Mouse (Mus musculus) lung, postnatal 14 days (tissue): Measurements from ENCODE around the gene Fdxacb1.

Experiments used
- DNase-seq: peaks from one replicate; pipeline ENCODE4 v3.0.0; 2021

The Fdxacb1 gene

GRCm38 (mm10) chr9:50809146-50809545 lies 41.1 kb downstream of the Fdxacb1 start:
- DNase-seq, result no peak

GRCm38 (mm10) chr9:50811187-50811586 lies 43.2 kb downstream of the Fdxacb1 start:
- DNase-seq, result no peak

DNA sequence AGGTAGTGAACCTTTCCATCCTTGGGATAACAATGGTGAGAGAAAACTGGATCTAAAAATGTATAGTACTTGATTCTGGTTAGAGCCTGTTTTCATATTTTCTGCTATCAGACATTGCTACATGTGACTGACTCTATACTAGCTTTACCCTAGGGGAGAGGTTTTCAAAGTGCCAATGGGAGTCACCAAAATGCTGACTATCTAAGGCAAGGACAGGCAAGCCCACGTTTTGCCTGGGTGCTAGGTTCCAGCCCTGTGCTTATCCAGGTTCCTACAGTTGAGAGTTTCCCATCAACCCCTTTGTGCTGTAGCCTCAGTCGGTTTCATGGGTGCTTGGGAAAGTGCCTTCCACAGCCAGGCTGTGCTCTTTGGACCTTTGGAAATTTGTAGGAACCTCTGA lies 43.7 kb downstream of the Fdxacb1 start:
- no peak for DNase-seq

DNA sequence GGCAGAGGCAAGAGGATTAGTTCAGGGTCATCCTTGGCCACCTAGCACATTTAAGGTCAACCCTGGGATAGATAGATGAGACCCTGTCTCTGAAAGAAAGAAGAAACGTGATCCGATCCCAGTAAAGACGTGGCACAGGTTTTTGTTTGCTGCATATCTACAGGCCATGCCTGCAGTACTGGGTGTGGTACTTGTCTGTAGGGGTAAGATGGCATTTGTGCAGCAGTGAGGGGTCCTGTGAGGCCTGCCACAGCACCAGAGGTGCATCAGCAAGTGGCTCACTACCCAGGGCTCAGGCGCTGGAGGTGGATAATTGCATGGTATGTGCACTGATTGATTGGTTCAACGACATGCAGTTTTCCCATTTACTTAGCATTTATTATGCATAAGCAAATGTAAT lies 45.8 kb downstream of the Fdxacb1 start:
- DNase-seq, result no peak

DNA sequence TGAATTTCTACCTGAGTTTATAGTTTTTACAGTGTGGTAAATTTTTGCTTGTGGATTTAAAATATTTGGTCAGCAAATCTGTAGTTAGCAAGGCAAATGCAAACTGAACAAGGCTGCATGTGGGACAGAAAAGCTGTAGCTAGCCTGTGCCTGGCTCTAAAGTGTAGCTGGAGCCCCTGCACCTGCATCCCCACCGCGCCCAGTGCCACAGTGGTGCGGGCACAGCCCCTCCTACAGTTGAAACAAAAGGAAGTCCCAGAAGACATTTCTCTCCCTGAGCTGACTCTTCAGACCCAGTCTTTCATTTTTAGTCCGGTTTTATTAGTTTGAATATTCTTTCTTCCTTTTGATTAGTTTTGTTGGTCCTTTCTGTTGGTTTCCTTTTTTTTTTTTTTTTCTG lies 47.6 kb downstream of the Fdxacb1 start:
- no peak for DNase-seq

GRCm38 (mm10) chr9:50816512-50816911 lies 48.5 kb downstream of the Fdxacb1 start:
- no peak for DNase-seq

DNA sequence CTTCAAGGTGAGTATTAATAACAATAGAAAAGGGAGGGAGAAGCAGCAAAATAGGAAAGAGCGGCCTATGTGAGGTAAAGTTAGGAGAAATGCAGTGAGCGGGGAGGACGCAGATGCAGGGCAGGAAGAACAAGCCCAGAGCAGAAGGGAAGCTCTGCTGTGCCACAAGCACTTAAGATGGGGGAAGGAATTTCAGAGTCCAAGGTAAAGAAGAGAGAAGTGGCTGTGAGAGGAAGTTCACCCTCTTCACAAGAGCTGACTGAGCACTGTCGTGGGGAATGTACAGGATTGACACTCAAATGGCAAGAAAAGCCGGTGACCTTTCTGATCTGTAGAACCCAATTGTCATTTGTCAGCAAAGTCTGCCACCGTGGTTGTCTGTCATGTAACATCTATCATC lies 50.0 kb downstream of the Fdxacb1 start:
- DNase-seq, result no peak

GRCm38 (mm10) chr9:50819716-50820115 lies 51.7 kb downstream of the Fdxacb1 start:
- DNase-seq, result no peak

DNA sequence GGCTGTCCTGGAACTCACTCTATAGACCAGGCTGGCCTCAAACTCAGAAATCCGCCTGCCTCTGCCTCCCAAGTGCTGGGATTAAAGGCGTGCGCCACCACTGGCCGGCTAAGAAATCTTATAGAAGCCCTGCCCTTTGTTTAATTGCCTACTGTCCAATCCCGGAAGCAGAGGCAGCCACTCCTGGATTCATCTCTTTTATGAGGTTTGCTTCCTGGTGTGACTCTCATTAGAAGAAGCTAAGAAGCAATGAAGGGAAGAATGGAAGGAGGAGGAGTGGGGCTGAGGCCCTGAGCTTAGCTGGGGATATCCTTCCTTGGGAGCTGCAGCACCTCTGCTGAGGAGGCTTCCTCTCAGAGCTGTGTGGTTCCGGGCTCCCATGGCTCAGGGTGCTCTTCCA lies 53.6 kb downstream of the Fdxacb1 start:
- DNase-seq, result no peak

DNA sequence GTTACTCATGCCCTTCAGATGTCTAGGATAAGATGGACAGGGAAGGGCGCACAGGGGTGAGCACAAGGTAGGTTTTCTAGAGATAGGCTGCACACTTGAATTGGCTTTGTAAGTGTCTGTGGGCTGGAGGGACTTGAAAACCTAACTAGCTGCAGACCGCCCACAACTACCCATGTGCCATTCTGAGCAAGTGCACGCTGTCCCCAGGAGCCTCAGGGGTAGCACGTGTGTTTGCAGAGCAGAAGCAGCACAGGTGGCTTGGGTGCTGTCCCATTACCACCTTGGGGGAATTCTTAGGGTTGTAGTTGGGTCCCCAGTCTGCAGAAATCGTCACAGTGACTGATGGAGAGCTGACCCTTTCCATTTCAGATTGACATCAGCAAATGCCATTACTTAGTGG lies 54.2 kb downstream of the Fdxacb1 start:
- no peak for DNase-seq
